In the genomic region with DNA sequence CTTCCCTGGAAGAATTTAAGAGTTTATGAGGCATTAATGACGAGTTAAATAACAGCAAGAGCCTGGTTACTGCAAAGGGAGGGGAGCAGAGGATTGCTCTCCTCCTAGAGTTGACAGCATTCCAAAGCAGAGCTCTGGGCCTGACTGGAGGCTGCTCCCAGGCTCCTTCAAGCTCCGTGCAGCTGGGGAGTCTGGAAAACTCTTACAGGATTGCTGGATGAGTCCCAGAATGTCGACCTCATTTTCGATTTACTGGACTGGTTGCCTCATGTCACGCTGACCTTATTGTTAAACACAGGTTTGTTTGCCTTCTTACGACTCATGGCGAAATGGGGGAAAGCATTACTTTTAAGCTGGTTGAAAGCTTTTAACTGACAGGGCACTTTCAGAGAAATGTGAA, we compare ENCODE assay signal across 12 mouse cellular contexts.
DNase-seq lines count a peak whose midpoint lies in the region.
"Had no signal": no experiment of that assay in that cellular context is flagged by ENCODE, and none has a peak within 500 bp of the region (broad histone marks: within the 10 kb centered on the region; RNA-seq: fewer than 3 reads in every experiment).

No protein-coding gene starts in this region.

- peak; percentile 2 for DNase-seq in cerebellum, adult 11 months
- no peak for DNase-seq in cerebellum, postnatal 4 days (ENCODE audit: low spot score in 2 of 2)
- DNase-seq in kidney, postnatal 4 days: peak; percentile 13 to 26
- DNase-seq in kidney, postnatal 25 days: no peak
- peak; percentile 39 to 54 for DNase-seq in heart, adult 9 months (ENCODE audit: low spot score in 2 of 2)
- DNase-seq in ovary, adult 18-20 months (ENCODE audit: low spot score): peak; percentile 62
- DNase-seq in thymus, postnatal 4 days: no peak
- DNase-seq in embryo, embryonic 10.5 days (ENCODE audit: low spot score): no peak
- DNase-seq: cerebellum, adult 11-12 months; kidney, adult 2 months; midbrain, embryonic 14.5 days; right cerebral cortex, postnatal 4 days had no signal

Comparison
In these comparisons a context has a peak if more than half of its experiments do, and no peak if none do; other contexts are left out.
1. DNase-seq: peak in cerebellum, adult 11 months (single experiment), kidney, postnatal 4 days (2 of 2), heart, adult 9 months (2 of 2) and ovary, adult 18-20 months (single experiment); none in cerebellum, postnatal 4 days (0 of 2), kidney, postnatal 25 days (0 of 2), thymus, postnatal 4 days (single experiment) and embryo, embryonic 10.5 days (single experiment).